Mouse (Mus musculus) thymus, postnatal 0 days (tissue): ENCODE results near the gene Tuba1c. TPM values are rescaled to one million over a fixed set of nuclear protein-coding genes. Genes with fewer than 3 reads are reported as not detected.
"Not testable (repeated sequence)": the region's sequence is repeated elsewhere in the genome, so short reads cannot be mapped to it uniquely, and the experiment has no call there.

Experiments
- DNase-seq: peaks from one replicate; pipeline ENCODE4 v3.0.0-alpha.2; 2015; ENCODE audit warnings: low spot score
- polyA plus RNA-seq: library from polyadenylated mRNA; unstranded; fragments of >200 nt; fragmentation: Nextera tagmentation; extraction: Ambion mirVana; gene quantifications from 2 replicates; pipeline ENCODE4 v1.2.1, GENCODE M21; 2015

Gene Tuba1c
- polyA plus RNA-seq, 1 experiment from 2014 or later = 156 TPM

- DNase-seq = no peak
Observed at GRCm38 (mm10) chr15:99055040-99055439, 25.3 kb downstream of the Tuba1c start, which contains the start of gene Prph. Prph (plus strand) TSS chr15:99055174.

GRCm38 (mm10) chr15:99055511-99055961 lies 25.8 kb downstream of the Tuba1c start:
- no peak for DNase-seq

- DNase-seq = peak; percentile 73
Observed at GRCm38 (mm10) chr15:99056332-99056731, 26.6 kb downstream of the Tuba1c start.

GRCm38 (mm10) chr15:99065557-99066165 lies 36.0 kb downstream of the Tuba1c start:
- DNase-seq = peak; percentile 25

- DNase-seq = no peak
Observed at GRCm38 (mm10) chr15:99071988-99072387, 42.3 kb downstream of the Tuba1c start.

- peak; percentile 23 for DNase-seq
Observed at GRCm38 (mm10) chr15:99074019-99074599, 44.4 kb downstream of the Tuba1c start, which contains the start of gene Troap. Troap (plus strand) TSS chr15:99074575.

- peak; percentile 95 for DNase-seq
Observed at GRCm38 (mm10) chr15:99074600-99075333, 45.1 kb downstream of the Tuba1c start.

- not testable (repeated sequence) for DNase-seq
Observed at GRCm38 (mm10) chr15:99076011-99076410, 46.3 kb downstream of the Tuba1c start.

GRCm38 (mm10) chr15:99078181-99078910 lies 48.7 kb downstream of the Tuba1c start:
- DNase-seq = no peak

GRCm38 (mm10) chr15:99079804-99080203 lies 50.1 kb downstream of the Tuba1c start:
- no peak for DNase-seq

- no peak for DNase-seq
Observed at GRCm38 (mm10) chr15:99082322-99082721, 52.6 kb downstream of the Tuba1c start.

- no peak for DNase-seq
Observed at GRCm38 (mm10) chr15:99082840-99083239, 53.1 kb downstream of the Tuba1c start.

GRCm38 (mm10) chr15:99083258-99083657 lies 53.6 kb downstream of the Tuba1c start:
- peak; percentile 35 for DNase-seq

GRCm38 (mm10) chr15:99083867-99084557 lies 54.3 kb downstream of the Tuba1c start:
- DNase-seq = no peak

- DNase-seq = no peak
Observed at GRCm38 (mm10) chr15:99084618-99085017, 54.9 kb downstream of the Tuba1c start.

- DNase-seq = no peak
Observed at GRCm38 (mm10) chr15:99085997-99086396, 56.3 kb downstream of the Tuba1c start.

GRCm38 (mm10) chr15:99087253-99088075 lies 57.8 kb downstream of the Tuba1c start, which contains the start of gene C1ql4:
C1ql4 (minus strand) TSS chr15:99087817.
- DNase-seq = peak; percentile 53
